Mouse (Mus musculus) limb, embryonic 10.5 days (tissue): ENCODE measurements around the gene Prkn. TPM values are rescaled to one million over a fixed set of nuclear protein-coding genes. Genes with fewer than 3 reads are reported as not detected.
"Not testable (repeated sequence)": the region's sequence is repeated elsewhere in the genome, so short reads cannot be mapped to it uniquely, and the experiment has no call there.

ENCODE experiments used
- DNase-seq: peaks from one replicate; pipeline ENCODE4 v3.0.0-alpha.2; 2017; ENCODE audit warnings: low spot score
- H3K27ac ChIP-seq: fragments of 300-500 bp; sonication (generic); 2 replicates; pipeline ENCODE4 v1.5.1; 2016; ENCODE audit warnings: mild to moderate bottlenecking
- H3K27me3 ChIP-seq: fragments of 300-500 bp; sonication (generic); 2 replicates; pipeline ENCODE4 v1.6.1; 2016; ENCODE audit warnings: low read depth, mild to moderate bottlenecking; ENCODE audit not compliant: poor library complexity, severe bottlenecking
- H3K36me3 ChIP-seq: fragments of 300-500 bp; sonication (generic); 2 replicates; pipeline ENCODE4 v1.6.1; 2016; ENCODE audit warnings: mild to moderate bottlenecking, moderate library complexity
- H3K4me1 ChIP-seq: fragments of 300-500 bp; sonication (generic); 2 replicates; pipeline ENCODE4 v1.6.1; 2016
- H3K4me3 ChIP-seq: fragments of 300-500 bp; sonication (generic); 2 replicates; pipeline ENCODE4 v1.5.1; 2016; ENCODE audit warnings: mild to moderate bottlenecking, moderate library complexity
- H3K9me3 ChIP-seq: fragments of 300-500 bp; sonication (generic); replicated peaks from 2 replicates; pipeline ENCODE4 v1.6.1; 2016; ENCODE audit warnings: mild to moderate bottlenecking
- WGBS: fragments of 180-500 bp; shearing (Covaris S2); methylation state at CpG from one replicate; pipeline ENCODE4 v1.1.7; 2016; 5-methylcytosine and 5-hydroxymethylcytosine counted together
- polyA plus RNA-seq: library from polyadenylated mRNA; unstranded; fragments of >200 nt; fragmentation: Nextera tagmentation; extraction: Ambion mirVana; gene quantifications from 2 replicates; pipeline ENCODE4 v1.2.1, GENCODE M21; 2016

Prkn gene
- polyA plus RNA-seq, 1 experiment from 2014 or later = 0.85 TPM

GRCm38 (mm10) chr17:11190306-11190705 is 350.1 kb downstream of the Prkn start:
- no peaks in the 10 kb centered on the region for H3K4me1 ChIP-seq
- H3K36me3 ChIP-seq = no peaks in the 10 kb centered on the region
- H3K4me3 ChIP-seq = no peak overlapping the region
- DNase-seq = no peak
- no peaks in the 10 kb centered on the region for H3K27me3 ChIP-seq
- H3K27ac ChIP-seq = no peak overlapping the region
- 57% methylated on average over 2 of the region's 2 CpGs for WGBS
- H3K9me3 ChIP-seq = no peaks in the 10 kb centered on the region

DNA sequence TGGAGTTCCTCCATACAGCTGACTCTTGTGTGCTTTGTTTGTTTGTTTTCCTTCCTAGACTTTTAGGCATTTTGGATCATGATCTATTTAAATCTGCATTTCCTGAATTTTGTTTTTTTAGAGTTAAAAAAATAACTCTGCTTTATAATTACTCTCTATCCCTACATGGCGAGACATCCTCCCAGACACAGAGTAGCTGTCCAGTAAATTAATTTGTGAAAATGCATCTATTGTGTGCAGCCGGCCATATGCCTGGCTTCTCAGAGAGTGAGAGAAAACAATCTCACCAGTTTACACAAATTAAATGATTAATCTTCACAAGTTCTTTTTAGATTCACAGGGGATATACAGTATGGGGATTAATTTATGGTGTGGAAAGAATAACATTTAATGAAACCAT is 357.9 kb downstream of the Prkn start:
- no peak for DNase-seq
- no peaks in the 10 kb centered on the region for H3K36me3 ChIP-seq
- H3K27me3 ChIP-seq = no peaks in the 10 kb centered on the region
- no peaks in the 10 kb centered on the region for H3K4me1 ChIP-seq
- no peaks in the 10 kb centered on the region for H3K9me3 ChIP-seq
- 79% methylated on average over 2 of the region's 2 CpGs for WGBS
- H3K4me3 ChIP-seq = no peak overlapping the region
- H3K27ac ChIP-seq = no peak overlapping the region

GRCm38 (mm10) chr17:11209063-11209462 is 368.9 kb downstream of the Prkn start:
- 90% methylated on average over 4 of the region's 4 CpGs for WGBS
- H3K4me3 ChIP-seq, H3K36me3 ChIP-seq, H3K27ac ChIP-seq, DNase-seq, H3K4me1 ChIP-seq, H3K9me3 ChIP-seq, H3K27me3 ChIP-seq: not testable (repeated sequence)

- Histone ChIP-seq H3K9me3 (no peaks in the 10 kb centered on the region), H3K4me3 (no peak overlapping the region), H3K4me1 (peaks cover 8% of the 10 kb centered on the region), H3K36me3 (no peaks in the 10 kb centered on the region), H3K27ac (no peak overlapping the region), H3K27me3 (no peaks in the 10 kb centered on the region)
- 90% methylated on average over 11 of the region's 11 CpGs for WGBS
- DNase-seq = no peak
Measured at GRCm38 (mm10) chr17:11211006-11211405, 370.8 kb downstream of the Prkn start.

- Histone ChIP-seq H3K27ac (no peak overlapping the region), H3K9me3 (no peaks in the 10 kb centered on the region), H3K4me3 (no peak overlapping the region), H3K27me3 (no peaks in the 10 kb centered on the region), H3K4me1 (peaks cover 8% of the 10 kb centered on the region), H3K36me3 (no peaks in the 10 kb centered on the region)
- WGBS = 67% methylated on average over 4 of the region's 4 CpGs
- DNase-seq = no peak
Measured at GRCm38 (mm10) chr17:11211591-11211990, 371.4 kb downstream of the Prkn start.

- DNase-seq = no peak
- 91% methylated on average over 3 of the region's 3 CpGs for WGBS
- Histone ChIP-seq H3K27me3 (no peaks in the 10 kb centered on the region), H3K9me3 (no peaks in the 10 kb centered on the region), H3K27ac (no peak overlapping the region), H3K36me3 (no peaks in the 10 kb centered on the region), H3K4me3 (no peak overlapping the region), H3K4me1 (peaks cover 8% of the 10 kb centered on the region)
Measured at GRCm38 (mm10) chr17:11213689-11214088, 373.5 kb downstream of the Prkn start.

DNA sequence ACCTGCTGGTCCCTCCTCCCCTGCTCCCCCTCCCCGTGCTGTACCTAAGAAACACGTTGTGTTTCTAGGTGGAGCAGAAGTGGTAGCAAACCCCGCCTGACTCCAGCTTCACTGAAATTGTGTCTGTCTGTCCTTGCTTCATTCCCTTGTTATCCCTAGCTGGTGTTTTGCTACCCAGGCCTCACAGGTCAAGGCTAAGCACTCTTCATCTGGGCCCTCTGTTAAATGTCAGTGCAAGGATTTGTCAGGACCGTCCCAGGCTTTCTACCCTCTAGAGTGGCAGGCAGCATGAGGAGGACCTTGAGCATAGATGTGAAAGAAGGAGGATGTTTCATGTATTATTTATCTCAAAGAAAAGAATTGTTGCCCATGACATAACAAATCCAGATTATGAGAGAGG is 388.8 kb downstream of the Prkn start:
- no peak for DNase-seq
- Histone ChIP-seq H3K4me1 (peaks cover 7% of the 10 kb centered on the region), H3K27ac (no peak overlapping the region), H3K4me3 (no peak overlapping the region), H3K9me3 (no peaks in the 10 kb centered on the region), H3K36me3 (no peaks in the 10 kb centered on the region), H3K27me3 (no peaks in the 10 kb centered on the region)
- 83% methylated on average over 4 of the region's 4 CpGs for WGBS

DNA sequence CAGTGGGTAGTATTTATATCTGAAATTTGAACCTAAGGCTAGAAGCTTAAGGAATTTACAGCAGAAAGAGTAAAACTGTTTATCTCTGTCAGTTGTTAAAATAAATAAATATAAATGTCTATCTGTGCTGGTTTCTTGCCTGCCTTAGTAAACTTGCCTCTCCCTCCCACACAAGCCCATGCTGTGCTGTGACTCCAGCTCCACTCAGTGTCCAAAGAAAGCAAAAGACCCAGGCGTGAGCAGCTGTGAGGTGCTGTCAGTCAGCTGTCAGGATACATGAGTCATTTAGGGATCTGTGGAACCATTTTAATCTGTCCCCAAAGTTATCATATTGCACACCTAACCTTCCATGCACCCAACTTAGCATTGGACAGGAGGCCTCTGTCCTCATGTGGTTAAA is 389.2 kb downstream of the Prkn start:
- WGBS = 74% methylated on average over 1 of the region's 1 CpGs
- no peaks in the 10 kb centered on the region for H3K9me3 ChIP-seq

DNA sequence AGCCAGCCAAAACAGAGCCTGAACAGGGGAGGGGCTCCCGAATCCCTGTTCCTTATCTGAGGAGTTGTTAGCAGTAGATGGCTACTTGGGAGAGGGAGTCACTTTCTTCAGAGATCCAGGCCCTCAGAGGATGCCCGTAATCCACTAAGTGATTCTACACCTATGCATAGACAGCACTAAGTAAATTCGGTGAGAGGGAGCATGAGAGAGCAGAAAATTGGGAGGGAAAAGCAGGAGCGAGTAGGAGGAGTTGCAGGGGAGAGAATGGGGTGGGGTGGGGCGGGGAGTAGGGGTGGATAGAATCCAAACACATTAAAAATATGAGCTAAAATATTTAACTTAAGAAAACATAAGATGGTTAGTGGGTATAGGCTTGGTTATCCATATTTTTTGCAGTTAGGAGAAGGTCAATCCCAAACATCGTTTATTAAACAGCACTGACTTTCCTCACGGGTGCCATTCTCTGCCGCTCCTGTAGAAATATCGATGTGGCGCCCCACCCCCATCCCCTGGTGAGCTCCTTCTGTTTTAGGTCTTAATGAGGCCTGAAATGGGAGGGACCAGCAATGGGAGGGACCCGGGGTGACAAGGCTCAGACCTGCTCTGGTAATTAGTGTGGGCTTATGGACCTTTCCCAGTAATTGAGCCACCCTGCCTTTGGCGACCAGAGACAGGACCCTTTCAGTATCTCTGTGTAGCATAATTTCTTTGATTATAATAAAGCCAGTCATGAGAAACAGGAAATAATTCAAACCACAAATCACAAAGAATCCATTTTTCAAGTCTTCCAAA is 390.6 kb downstream of the Prkn start:
- no peak overlapping the region for H3K27ac ChIP-seq
- peak overlapping the region; percentile 18; the same call in 1 of the 2 replicates for H3K4me3 ChIP-seq
- no peaks in the 10 kb centered on the region for H3K36me3 ChIP-seq
- WGBS = 37% methylated on average over 12 of the region's 12 CpGs
- H3K4me1 ChIP-seq = peaks cover 7% of the 10 kb centered on the region
- no peaks in the 10 kb centered on the region for H3K9me3 ChIP-seq
- H3K27me3 ChIP-seq = no peaks in the 10 kb centered on the region
- DNase-seq = no peak

More for the DNA sequence above, 389.2 kb downstream of the Prkn start:
- Histone ChIP-seq H3K4me3 (no peak overlapping the region), H3K4me1 (peaks cover 7% of the 10 kb centered on the region), H3K27ac (no peak overlapping the region), H3K36me3 (no peaks in the 10 kb centered on the region), H3K27me3 (no peaks in the 10 kb centered on the region)
- no peak for DNase-seq

DNA sequence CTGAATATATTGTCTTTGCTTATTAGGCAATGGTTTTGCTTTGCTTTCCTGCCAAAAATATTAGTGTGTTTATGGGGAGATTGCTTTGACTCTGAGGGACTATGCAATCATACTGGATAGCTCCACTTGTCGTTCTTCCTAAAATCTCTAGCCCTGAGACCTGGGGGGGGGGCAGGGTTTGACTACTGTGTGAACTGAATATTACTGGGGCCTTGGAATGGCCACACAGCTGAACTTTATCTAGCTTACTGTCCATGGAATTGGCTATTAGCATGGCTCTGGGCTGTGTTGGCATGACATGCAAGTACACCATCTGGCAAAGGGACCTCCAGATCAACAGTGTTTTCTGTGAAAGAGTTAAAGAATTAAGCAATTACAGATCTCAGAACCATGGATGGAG is 395.1 kb downstream of the Prkn start:
- 68% methylated on average over 1 of the region's 1 CpGs for WGBS
- H3K9me3 ChIP-seq = no peaks in the 10 kb centered on the region
- H3K27ac ChIP-seq = no peak overlapping the region
- DNase-seq = no peak
- no peak overlapping the region for H3K4me3 ChIP-seq
- no peaks in the 10 kb centered on the region for H3K36me3 ChIP-seq
- H3K4me1 ChIP-seq = peaks cover 7% of the 10 kb centered on the region
- H3K27me3 ChIP-seq = no peaks in the 10 kb centered on the region

GRCm38 (mm10) chr17:11245040-11245439 is 404.9 kb downstream of the Prkn start:
- Histone ChIP-seq H3K36me3 (no peaks in the 10 kb centered on the region), H3K4me3 (no peak overlapping the region), H3K27me3 (no peaks in the 10 kb centered on the region), H3K27ac (no peak overlapping the region), H3K4me1 (peaks cover 13% of the 10 kb centered on the region), H3K9me3 (no peaks in the 10 kb centered on the region)
- DNase-seq = no peak
- WGBS = 66% methylated on average over 9 of the region's 9 CpGs

GRCm38 (mm10) chr17:11249216-11249615 is 409.0 kb downstream of the Prkn start:
- no peak overlapping the region for H3K4me3 ChIP-seq
- WGBS = 34% methylated on average over 6 of the region's 6 CpGs
- no peaks in the 10 kb centered on the region for H3K9me3 ChIP-seq
- peak overlapping the region; percentile 62 for H3K27ac ChIP-seq
- peaks cover 13% of the 10 kb centered on the region for H3K4me1 ChIP-seq
- peak; percentile 39 for DNase-seq
- no peaks in the 10 kb centered on the region for H3K36me3 ChIP-seq
- H3K27me3 ChIP-seq = no peaks in the 10 kb centered on the region

GRCm38 (mm10) chr17:11260663-11261062 is 420.5 kb downstream of the Prkn start:
- Histone ChIP-seq H3K27ac (no peak overlapping the region), H3K4me1 (no peaks in the 10 kb centered on the region), H3K4me3 (no peak overlapping the region), H3K9me3 (no peaks in the 10 kb centered on the region), H3K36me3 (no peaks in the 10 kb centered on the region), H3K27me3 (no peaks in the 10 kb centered on the region)
- 76% methylated on average over 8 of the region's 8 CpGs for WGBS
- no peak for DNase-seq

- 72% methylated on average over 5 of the region's 5 CpGs for WGBS
- no peaks in the 10 kb centered on the region for H3K27me3 ChIP-seq
- no peak for DNase-seq
- H3K36me3 ChIP-seq = no peaks in the 10 kb centered on the region
- H3K4me1 ChIP-seq = no peaks in the 10 kb centered on the region
- H3K9me3 ChIP-seq = no peaks in the 10 kb centered on the region
- H3K27ac ChIP-seq = no peak overlapping the region
- no peak overlapping the region for H3K4me3 ChIP-seq
Measured at GRCm38 (mm10) chr17:11261679-11262078, 421.5 kb downstream of the Prkn start.
